8 mouse cellular contexts compared by ENCODE assay signal in the genomic region with DNA sequence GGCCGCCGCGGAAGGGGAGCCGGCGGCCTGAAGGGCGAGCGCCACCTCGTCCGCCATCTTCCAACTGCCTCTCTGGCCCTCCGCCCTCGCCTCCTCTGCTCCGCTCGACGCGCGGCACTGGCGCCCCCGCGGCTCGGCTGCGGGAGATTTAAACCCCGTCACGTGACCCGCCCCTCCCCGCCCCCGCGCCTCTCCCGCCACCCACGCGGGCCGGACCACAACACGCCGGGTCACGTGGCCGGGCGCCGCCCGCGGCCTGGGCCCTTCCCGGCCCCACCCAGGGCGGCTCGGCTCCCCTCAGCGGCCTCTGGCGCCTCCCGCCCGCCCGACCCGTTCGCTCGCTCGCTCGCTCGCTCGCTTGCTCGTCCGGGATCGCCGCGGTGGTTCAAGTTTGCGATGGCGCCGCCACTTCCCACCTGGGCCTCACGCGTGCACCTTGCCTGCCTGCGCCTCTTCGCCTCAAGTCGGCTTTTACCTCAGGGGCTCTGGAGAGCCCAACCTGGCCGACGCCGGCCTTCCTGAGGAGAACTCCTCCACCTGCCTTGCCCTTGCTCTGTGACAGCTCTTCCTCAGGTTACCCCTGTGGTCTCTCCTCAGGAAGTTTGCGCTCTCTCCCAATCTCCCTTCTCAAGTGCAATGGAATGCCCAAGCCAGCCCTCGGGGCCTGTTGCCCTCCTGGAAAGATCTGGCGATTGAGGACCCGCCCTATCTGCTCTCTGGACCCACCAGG. TPM values are rescaled to one million over a fixed set of nuclear protein-coding genes. Genes with fewer than 3 reads are reported as not detected.
DNase-seq lines count a peak whose midpoint lies in the region; ATAC-seq and TF ChIP-seq lines count a peak whose summit lies in the region.

No protein-coding gene starts in this region.

- TF ChIP-seq EP300 in liver, postnatal 0 days (IDR thresholded peaks at IDR 0.05; ENCODE audit: low read depth): no peak

- peak; percentile 80 for DNase-seq in ES-E14 (ENCODE audit: low read depth, low spot score)
- peak; percentile 87 for DNase-seq in cerebellum, adult 11 months
- peak; percentile 91 for DNase-seq in forebrain, embryonic 14.5 days (ENCODE audit: low spot score)
- DNase-seq in heart, postnatal 14 days: peak; percentile 91 to 95
- DNase-seq in layer of hippocampus, adult 11-12 months (ENCODE audit: low spot score): peak; percentile 81
- DNase-seq in liver, postnatal 0 days: peak; percentile 96
- peak; percentile 46 for DNase-seq in telencephalon, adult 2 months (ENCODE audit: low read depth, low spot score)

- 3% methylated on average over 46 of the region's 74 CpGs for WGBS in forebrain, embryonic 14.5 days
- WGBS in liver, postnatal 0 days (ENCODE audit: insufficient replicate concordance): 8% methylated on average over 47 of the region's 74 CpGs
- under 1% methylated on average over 71 of the region's 74 CpGs for WGBS in neural tube, embryonic 13.5 days

- H3K9ac ChIP-seq in ES-E14 (ENCODE audit: insufficient read depth, low read depth, low read length, poor library complexity, severe bottlenecking): peak overlapping the region; percentile 96
- peak overlapping the region; percentile 90 for H3K9ac ChIP-seq in forebrain, embryonic 14.5 days (ENCODE audit: low read length)
- H3K9ac ChIP-seq in liver, postnatal 0 days (replicated peaks): peak overlapping the region; percentile 92
- H3K9ac ChIP-seq in neural tube, embryonic 13.5 days: peak overlapping the region; percentile 98

- H3K27me3 ChIP-seq in forebrain, embryonic 14.5 days (replicated peaks; ENCODE audit: control insufficient read depth, insufficient read depth, low read length): no peaks in the 10 kb centered on the region
- H3K27me3 ChIP-seq in liver, postnatal 0 days (ENCODE audit: insufficient read depth, low read length): no peaks in the 10 kb centered on the region
- H3K27me3 ChIP-seq in neural tube, embryonic 13.5 days: no peaks in the 10 kb centered on the region

- H3K36me3 ChIP-seq in ES-E14 (ENCODE audit: control insufficient read depth, insufficient read depth, low read length, poor library complexity, severe bottlenecking): peaks cover 14% of the 10 kb centered on the region
- H3K36me3 ChIP-seq in forebrain, embryonic 14.5 days (ENCODE audit: control insufficient read depth, insufficient read depth, low read length): peaks cover 4% of the 10 kb centered on the region; the same call in 1 of the 2 replicates
- peaks cover 14% of the 10 kb centered on the region for H3K36me3 ChIP-seq in liver, postnatal 0 days (replicated peaks; ENCODE audit: insufficient read depth, low read length)
- peaks cover 11% of the 10 kb centered on the region; the same call in 1 of the 2 replicates for H3K36me3 ChIP-seq in neural tube, embryonic 13.5 days

- in situ Hi-C loops in ES-E14 (cut with MboI; ENCODE audit: low sequenced_read_pairs in 2 of 2, unreplicated experiment in 2 of 2): no loop called here

- no peak for TF ChIP-seq CTCF in liver, postnatal 0 days (IDR thresholded peaks at IDR 0.05; ENCODE audit: low read depth)

- intact Hi-C loops in heart, postnatal 14 days (cut with DNase I): loop anchor here (5.0 kb wide), 1 partner anchor 38 kb away; no protein-coding TSS in a partner anchor

- peak; percentile 94 for ATAC-seq in forebrain, embryonic 14.5 days
- peak; percentile 93 for ATAC-seq in liver, postnatal 0 days
- peak; percentile 98 for ATAC-seq in neural tube, embryonic 13.5 days (ENCODE audit: low read depth)

- peak overlapping the region; percentile 96 for H3K4me3 ChIP-seq in ES-E14 (ENCODE audit: insufficient read depth in 1 of 2, low read depth in 1 of 2, low read length in 2 of 2, poor library complexity in 1 of 2, severe bottlenecking in 1 of 2)
- peak overlapping the region; percentile 74 for H3K4me3 ChIP-seq in forebrain, embryonic 14.5 days (ENCODE audit: low read depth, low read length)
- H3K4me3 ChIP-seq in liver, postnatal 0 days (ENCODE audit: low read depth, low read length): peak overlapping the region; percentile 78
- H3K4me3 ChIP-seq in neural tube, embryonic 13.5 days: peak overlapping the region; percentile 85

- H3K4me2 ChIP-seq in forebrain, embryonic 14.5 days (ENCODE audit: low read length): peak overlapping the region; percentile 59
- H3K4me2 ChIP-seq in liver, postnatal 0 days (ENCODE audit: low read depth, low read length): peak overlapping the region; percentile 82
- peak overlapping the region; percentile 77 for H3K4me2 ChIP-seq in neural tube, embryonic 13.5 days

- H3K9me3 ChIP-seq in ES-E14 (ENCODE audit: control insufficient read depth, insufficient read depth, low read depth, low read length): no peaks in the 10 kb centered on the region
- H3K9me3 ChIP-seq in forebrain, embryonic 14.5 days (replicated peaks; ENCODE audit: control insufficient read depth, low read length): no peaks in the 10 kb centered on the region
- no peaks in the 10 kb centered on the region for H3K9me3 ChIP-seq in liver, postnatal 0 days (ENCODE audit: low read length)
- 0 out of 2 replicates have a peak, but pooled peaks cover 2% of the 10 kb centered on the region for H3K9me3 ChIP-seq in neural tube, embryonic 13.5 days

- peak overlapping the region; percentile 85 for H3K27ac ChIP-seq in ES-E14 (ENCODE audit: insufficient read depth, low read depth, low read length, poor library complexity, severe bottlenecking)
- peak overlapping the region; percentile 90 for H3K27ac ChIP-seq in forebrain, embryonic 14.5 days (ENCODE audit: low read depth, low read length)
- peak overlapping the region; percentile 94 for H3K27ac ChIP-seq in liver, postnatal 0 days (ENCODE audit: low read depth)
- peak overlapping the region; percentile 95 for H3K27ac ChIP-seq in neural tube, embryonic 13.5 days (replicated peaks)

- H3K4me1 ChIP-seq in ES-E14 (ENCODE audit: control insufficient read depth in 2 of 2, insufficient read depth in 2 of 2, low read length in 2 of 2, poor library complexity in 1 of 2): peaks cover 3 to 5% of the 10 kb centered on the region in 2 experiments; a peak in 2 of 4 replicates
- peaks cover 16% of the 10 kb centered on the region for H3K4me1 ChIP-seq in forebrain, embryonic 14.5 days (ENCODE audit: control insufficient read depth, insufficient read depth, low read length)
- H3K4me1 ChIP-seq in liver, postnatal 0 days (ENCODE audit: insufficient read depth): peaks cover 10% of the 10 kb centered on the region
- peaks cover 27% of the 10 kb centered on the region for H3K4me1 ChIP-seq in neural tube, embryonic 13.5 days (replicated peaks)

TF ChIP-seq in ES-E14, 5 proteins besides CTCF, POLR2A, EP300 and RAD21:
- TF ChIP-seq ZNF384 (IDR thresholded peaks at IDR 0.05; ENCODE audit: low read depth, low read length) (no peak), CHD2 (IDR thresholded peaks at IDR 0.05; ENCODE audit: low read depth, low read length) (no peak), ZC3H11A (IDR thresholded peaks at IDR 0.05; ENCODE audit: borderline replicate concordance, low read depth, low read length) (no peak), MAFK (IDR thresholded peaks at IDR 0.05; ENCODE audit: insufficient read depth, low read depth, low read length) (no peak), HCFC1 (IDR thresholded peaks at IDR 0.05; ENCODE audit: borderline replicate concordance, insufficient read depth, low read length) (no peak)

RNA-seq across cellular contexts. Expression of a gene that starts 42.4 kb away (rescaled TPM):
- 27.1 and 34.5 TPM in 2 replicates for total RNA-seq in ES-E14 (2012; rRNA removed)
- polyA plus RNA-seq in forebrain, embryonic 14.5 days (2014; fragmentation: Nextera tagmentation; extraction: Ambion mirVana): 5.6 and 6.2 TPM in 2 replicates
- 10 to 100 TPM; 12.9 to 13.9 TPM for total RNA-seq in heart, postnatal 14 days (2021)
- polyA plus RNA-seq in liver, postnatal 0 days (2015; fragmentation: Nextera tagmentation; extraction: Ambion mirVana): 2.8 and 3.1 TPM in 2 replicates
- 4.7 and 5.1 TPM in 2 replicates for polyA plus RNA-seq in neural tube, embryonic 13.5 days (2015; fragmentation: Nextera tagmentation; extraction: Ambion mirVana)

RNA-seq across cellular contexts. Expression of a gene that starts 43.2 kb away (rescaled TPM):
- total RNA-seq in ES-E14 (2012; rRNA removed): 4.7 and 8.4 TPM in 2 replicates
- 9.8 and 11.2 TPM in 2 replicates for polyA plus RNA-seq in forebrain, embryonic 14.5 days (2014; fragmentation: Nextera tagmentation; extraction: Ambion mirVana)
- 1 to 10 TPM; 7.6 to 8.1 TPM for total RNA-seq in heart, postnatal 14 days (2021)
- 14.8 and 15.4 TPM in 2 replicates for polyA plus RNA-seq in liver, postnatal 0 days (2015; fragmentation: Nextera tagmentation; extraction: Ambion mirVana)
- polyA plus RNA-seq in neural tube, embryonic 13.5 days (2015; fragmentation: Nextera tagmentation; extraction: Ambion mirVana): 22.7 and 24.4 TPM in 2 replicates

Comparison
In these comparisons a context has a peak if more than half of its experiments do, and no peak if none do; other contexts are left out.
1. Peak in every context shown above with its lines: DNase-seq, ATAC-seq, H3K4me3 ChIP-seq and H3K27ac ChIP-seq.
2. DNase-seq: peak in every context shown above with its lines; median percentile 96 in liver, postnatal 0 days; 93 in heart, postnatal 14 days; 91 in forebrain, embryonic 14.5 days; 87 in cerebellum, adult 11 months; 81 in layer of hippocampus, adult 11-12 months; 80 in ES-E14; 46 in telencephalon, adult 2 months.